Mouse (Mus musculus) forebrain, embryonic 15.5 days (tissue): ENCODE results near the gene Txn2. TPM values are rescaled to one million over a fixed set of nuclear protein-coding genes. Genes with fewer than 3 reads are reported as not detected.

Source experiments
- ATAC-seq: fragments of 200-750 bp; cut with Nextera tagmentation; replicated peaks from 2 replicates; pipeline ENCODE4 v1.8.0; 2017; ENCODE audit warnings: mild to moderate bottlenecking, moderate TSS enrichment, moderate library complexity
- H3K27ac ChIP-seq: fragments of 300-500 bp; sonication (generic); replicated peaks from 2 replicates; pipeline ENCODE4 v1.5.1; 2015; ENCODE audit warnings: mild to moderate bottlenecking, inconsistent platforms
- H3K27me3 ChIP-seq: fragments of 300-500 bp; sonication (generic); 2 replicates; pipeline ENCODE4 v1.6.1; 2015; ENCODE audit warnings: inconsistent platforms
- H3K36me3 ChIP-seq: fragments of 300-500 bp; sonication (generic); 2 replicates; pipeline ENCODE4 v1.6.1; 2015; ENCODE audit warnings: mild to moderate bottlenecking, inconsistent platforms
- H3K4me1 ChIP-seq: fragments of 300-500 bp; sonication (generic); 2 replicates; pipeline ENCODE4 v1.6.1; 2015; ENCODE audit warnings: inconsistent platforms
- H3K4me2 ChIP-seq: fragments of 300-500 bp; sonication (generic); replicated peaks from 2 replicates; pipeline ENCODE4 v1.6.1; 2015; ENCODE audit warnings: mild to moderate bottlenecking, inconsistent platforms
- H3K4me3 ChIP-seq: fragments of 300-500 bp; sonication (generic); 2 replicates; pipeline ENCODE4 v1.5.1; 2015; ENCODE audit warnings: mild to moderate bottlenecking, inconsistent platforms
- H3K9ac ChIP-seq: fragments of 300-500 bp; sonication (generic); replicated peaks from 2 replicates; pipeline ENCODE4 v1.6.1; 2015; ENCODE audit warnings: mild to moderate bottlenecking, inconsistent platforms
- H3K9me3 ChIP-seq: fragments of 300-500 bp; sonication (generic); 2 replicates; pipeline ENCODE4 v1.6.1; 2016; ENCODE audit warnings: inconsistent platforms
- WGBS: fragments of 180-500 bp; shearing (Covaris S2); methylation state at CpG from one replicate; pipeline ENCODE4 v1.1.7; 2015; ENCODE audit warnings: mixed read lengths; 5-methylcytosine and 5-hydroxymethylcytosine counted together
- polyA plus RNA-seq: library from polyadenylated mRNA; unstranded; fragments of >200 nt; fragmentation: Nextera tagmentation; extraction: Ambion mirVana; gene quantifications from 2 replicates; pipeline ENCODE4 v1.2.1, GENCODE M21; 2015

Gene Txn2
- polyA plus RNA-seq, 1 experiment from 2014 or later = 230 TPM

DNA sequence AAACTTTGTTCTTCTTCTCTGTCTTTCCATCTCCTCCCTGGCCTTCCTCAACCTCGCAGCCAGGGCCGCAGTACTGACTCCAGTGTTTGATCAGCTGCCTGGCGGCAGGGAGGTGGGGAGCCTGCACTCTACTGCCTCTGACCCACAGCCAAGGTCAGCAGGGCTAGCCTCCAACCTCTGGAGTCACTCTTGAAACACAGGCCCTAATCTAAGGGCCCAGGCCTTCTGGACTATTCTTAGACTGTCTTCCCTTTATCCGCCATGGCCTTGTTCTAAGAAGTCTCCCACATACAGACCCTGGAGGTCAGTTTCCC is 45.2 kb downstream of the Txn2 start:
- no peak overlapping the region for H3K4me3 ChIP-seq
- H3K4me2 ChIP-seq = no peak overlapping the region
- 79% methylated on average over 4 of the region's 4 CpGs for WGBS
- no peaks in the 10 kb centered on the region for H3K27me3 ChIP-seq
- no peaks in the 10 kb centered on the region for H3K36me3 ChIP-seq
- no peak for ATAC-seq
- no peak overlapping the region for H3K9ac ChIP-seq
- H3K9me3 ChIP-seq = no peaks in the 10 kb centered on the region
- no peaks in the 10 kb centered on the region for H3K4me1 ChIP-seq
- no peak overlapping the region for H3K27ac ChIP-seq

DNA sequence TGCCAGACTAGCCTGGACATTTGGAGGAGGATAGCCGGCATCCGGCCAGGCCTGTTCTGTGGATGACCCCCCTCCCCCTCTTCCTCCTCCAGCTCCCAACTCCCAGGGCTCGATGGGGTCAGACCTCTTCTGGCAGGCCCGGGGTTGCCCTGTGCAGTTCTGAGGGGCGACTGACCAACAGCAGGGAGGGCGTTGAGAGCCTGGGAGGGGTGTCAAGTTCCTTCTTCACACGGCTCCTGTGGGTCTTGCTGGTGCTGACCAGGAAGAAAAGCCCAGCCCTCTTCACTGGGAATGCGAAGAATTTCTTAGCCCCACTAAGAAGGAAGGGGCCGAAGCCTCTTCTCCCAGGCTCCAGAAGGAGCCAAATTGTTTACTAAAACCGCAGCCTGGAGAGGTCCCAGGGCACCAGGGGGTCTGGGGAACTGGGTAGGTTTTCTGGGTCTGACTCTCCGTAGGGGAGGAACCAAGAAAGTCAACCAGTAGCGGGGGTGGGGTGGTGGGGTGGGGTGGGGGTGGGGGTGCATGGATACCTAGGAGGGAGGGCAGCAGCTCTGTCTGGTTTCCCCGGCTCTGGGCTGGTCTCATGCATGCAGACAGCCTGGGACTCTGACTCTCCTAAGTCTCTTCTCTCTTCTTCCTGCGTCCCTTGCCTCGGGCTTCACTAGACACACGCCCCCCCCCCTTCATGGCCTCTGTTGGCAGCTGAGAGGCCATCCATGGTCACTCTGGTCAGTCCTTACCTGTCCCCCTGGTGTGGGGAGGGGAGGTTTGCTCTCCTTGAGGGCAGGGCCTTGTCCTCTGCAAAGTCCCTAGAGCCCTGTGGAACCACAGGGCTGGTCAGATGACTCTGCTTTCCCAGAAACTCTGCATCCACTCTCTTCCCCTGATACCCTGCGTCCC is 45.8 kb downstream of the Txn2 start:
- ATAC-seq = no peak
- 18% methylated on average over 15 of the region's 17 CpGs for WGBS
- H3K27me3 ChIP-seq = no peaks in the 10 kb centered on the region
- no peak overlapping the region for H3K4me2 ChIP-seq
- no peaks in the 10 kb centered on the region for H3K9me3 ChIP-seq
- no peak overlapping the region for H3K4me3 ChIP-seq
- no peak overlapping the region for H3K9ac ChIP-seq
- H3K27ac ChIP-seq = no peak overlapping the region
- no peaks in the 10 kb centered on the region for H3K4me1 ChIP-seq
- no peaks in the 10 kb centered on the region for H3K36me3 ChIP-seq

DNA sequence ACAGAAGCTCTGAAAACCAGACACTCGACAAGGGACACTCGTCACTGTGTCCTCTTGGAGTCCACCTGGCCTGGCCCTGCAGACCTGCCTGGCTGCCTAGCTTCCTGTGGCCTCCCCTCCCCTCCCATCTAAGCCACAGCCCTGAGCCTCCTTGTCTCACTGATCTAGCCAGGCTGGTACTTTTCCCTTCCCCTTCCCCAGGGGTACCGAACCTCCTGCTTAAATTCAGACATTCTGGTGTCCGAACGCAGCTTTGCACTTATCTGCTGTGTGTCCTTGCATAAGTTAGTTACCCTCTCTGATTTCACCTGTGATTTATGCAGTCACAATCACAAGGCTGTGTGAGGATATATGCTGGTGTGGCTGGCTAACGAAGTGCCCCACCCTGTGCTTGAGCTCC is 46.5 kb downstream of the Txn2 start:
- 70% methylated on average over 6 of the region's 6 CpGs for WGBS
- no peak for ATAC-seq
- Histone ChIP-seq H3K9ac (no peak overlapping the region), H3K4me3 (no peak overlapping the region), H3K9me3 (no peaks in the 10 kb centered on the region), H3K27me3 (no peaks in the 10 kb centered on the region), H3K4me1 (no peaks in the 10 kb centered on the region), H3K27ac (no peak overlapping the region), H3K4me2 (no peak overlapping the region), H3K36me3 (no peaks in the 10 kb centered on the region)

DNA sequence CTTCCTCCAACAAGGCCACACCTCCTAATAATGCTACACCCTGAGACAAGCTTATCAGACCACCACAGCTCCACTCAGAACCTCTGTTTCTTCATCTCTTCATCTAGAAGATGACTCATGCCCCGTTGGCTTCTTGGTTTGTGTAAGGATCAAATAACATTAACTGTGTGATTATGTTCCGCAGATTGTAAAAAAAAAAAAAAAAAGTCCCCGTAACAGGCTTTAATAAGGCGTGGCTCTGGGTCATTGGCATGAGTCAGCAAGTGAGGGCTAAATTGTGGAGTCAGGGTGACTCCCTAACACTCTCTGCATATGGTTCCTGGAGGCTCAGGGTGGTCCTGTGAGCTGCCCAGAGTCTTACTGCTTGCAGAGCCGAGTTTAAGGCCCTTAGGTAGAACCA is 47.1 kb downstream of the Txn2 start:
- Histone ChIP-seq H3K27me3 (no peaks in the 10 kb centered on the region), H3K4me1 (no peaks in the 10 kb centered on the region), H3K9ac (no peak overlapping the region), H3K9me3 (no peaks in the 10 kb centered on the region), H3K36me3 (no peaks in the 10 kb centered on the region), H3K4me3 (no peak overlapping the region), H3K27ac (no peak overlapping the region), H3K4me2 (no peak overlapping the region)
- no peak for ATAC-seq
- 73% methylated on average over 5 of the region's 5 CpGs for WGBS

DNA sequence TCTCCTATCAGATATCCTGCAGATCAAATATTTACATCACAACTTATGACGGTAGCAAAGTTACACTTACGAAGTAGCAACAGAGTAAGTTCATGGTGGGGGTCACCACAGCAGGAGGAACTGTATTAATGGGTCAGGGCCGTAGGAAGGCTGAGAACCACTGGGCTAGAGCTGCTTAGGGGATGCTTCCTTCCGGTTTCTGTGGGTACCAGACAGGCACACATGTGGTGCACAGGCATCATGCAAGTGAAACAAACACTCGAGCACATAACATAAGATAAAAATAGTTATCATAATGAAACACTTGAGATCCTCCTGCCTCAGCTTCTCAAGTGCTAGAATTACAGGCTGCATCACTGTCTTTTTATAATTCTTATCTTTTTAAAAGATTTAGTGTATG is 48.1 kb downstream of the Txn2 start:
- Histone ChIP-seq H3K27ac (no peak overlapping the region), H3K36me3 (no peaks in the 10 kb centered on the region), H3K9me3 (no peaks in the 10 kb centered on the region), H3K9ac (no peak overlapping the region), H3K4me3 (no peak overlapping the region), H3K27me3 (no peaks in the 10 kb centered on the region), H3K4me2 (no peak overlapping the region), H3K4me1 (no peaks in the 10 kb centered on the region)
- 89% methylated on average over 5 of the region's 5 CpGs for WGBS
- no peak for ATAC-seq

DNA sequence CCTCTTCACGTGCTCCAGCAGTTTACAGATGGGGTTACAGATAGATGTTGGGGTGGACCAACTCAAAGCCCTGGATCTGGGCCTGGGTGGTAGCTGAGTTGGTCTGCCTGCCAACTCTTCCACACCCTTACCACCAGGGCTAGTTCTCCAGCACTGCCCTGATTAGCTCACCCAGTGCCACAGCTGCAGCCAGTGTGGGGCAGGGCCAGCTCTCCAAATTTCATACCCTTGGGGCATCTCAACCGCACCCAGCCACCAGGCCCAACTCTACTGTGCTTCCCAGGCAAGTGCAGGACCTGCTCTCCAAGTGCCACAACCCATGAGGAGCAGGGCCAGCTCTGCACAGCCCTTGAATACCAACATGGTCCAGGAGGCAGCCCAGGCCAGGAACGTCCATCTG is 49.0 kb downstream of the Txn2 start:
- no peak for ATAC-seq
- H3K27me3 ChIP-seq = no peaks in the 10 kb centered on the region
- H3K36me3 ChIP-seq = no peaks in the 10 kb centered on the region
- H3K4me3 ChIP-seq = no peak overlapping the region
- no peak overlapping the region for H3K27ac ChIP-seq
- no peak overlapping the region for H3K9ac ChIP-seq
- H3K4me1 ChIP-seq = no peaks in the 10 kb centered on the region
- H3K9me3 ChIP-seq = no peaks in the 10 kb centered on the region
- H3K4me2 ChIP-seq = no peak overlapping the region
- 84% methylated on average over 3 of the region's 3 CpGs for WGBS

DNA sequence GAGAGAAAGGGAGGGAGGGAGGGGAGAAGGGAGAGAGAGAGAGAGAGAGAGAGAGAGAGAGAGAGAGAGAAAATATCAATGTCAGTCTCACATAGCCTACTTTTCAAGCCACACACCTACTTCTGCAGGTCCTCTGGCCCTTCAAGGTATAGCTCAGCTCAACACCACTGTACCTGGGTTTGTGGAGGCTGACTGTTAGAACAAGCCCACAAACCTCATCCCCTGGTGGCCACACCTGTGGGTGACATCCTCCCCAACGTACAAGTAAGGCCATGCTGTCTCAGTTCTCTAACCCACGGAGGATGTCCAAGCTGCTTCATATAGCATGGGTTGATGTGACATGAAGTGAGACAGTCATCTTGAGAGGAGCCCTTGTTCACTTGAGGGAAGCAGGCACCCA is 51.6 kb downstream of the Txn2 start:
- no peaks in the 10 kb centered on the region for H3K4me1 ChIP-seq
- WGBS = 65% methylated on average over 2 of the region's 2 CpGs
- no peak overlapping the region for H3K9ac ChIP-seq

DNA sequence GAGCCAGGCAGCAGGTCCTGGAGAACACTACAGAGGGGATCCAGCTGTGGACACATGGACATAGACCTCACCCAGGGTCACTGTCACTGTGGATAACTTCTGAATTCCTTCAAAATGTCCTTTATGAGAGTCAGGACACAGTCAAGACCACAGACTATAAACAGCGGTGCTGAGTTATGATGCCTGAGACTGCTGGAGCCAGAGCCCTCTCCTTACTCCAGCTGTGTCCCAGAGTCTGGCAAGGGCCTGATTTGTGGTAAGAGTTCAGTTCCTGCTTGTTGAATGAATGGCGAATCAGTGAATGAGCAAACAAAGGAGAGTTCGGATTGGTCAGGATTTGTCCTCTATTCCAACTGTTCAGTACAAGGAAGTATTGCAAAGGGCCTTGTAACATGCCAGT is 52.1 kb downstream of the Txn2 start:
- Histone ChIP-seq H3K4me2 (no peak overlapping the region), H3K4me3 (no peak overlapping the region), H3K9me3 (no peaks in the 10 kb centered on the region), H3K4me1 (no peaks in the 10 kb centered on the region), H3K36me3 (no peaks in the 10 kb centered on the region), H3K9ac (no peak overlapping the region), H3K27ac (no peak overlapping the region), H3K27me3 (no peaks in the 10 kb centered on the region)
- no peak for ATAC-seq
- WGBS = 81% methylated on average over 3 of the region's 3 CpGs

More for the DNA sequence above, 51.6 kb downstream of the Txn2 start:
- no peaks in the 10 kb centered on the region for H3K27me3 ChIP-seq
- no peaks in the 10 kb centered on the region for H3K36me3 ChIP-seq
- no peak for ATAC-seq
- no peak overlapping the region for H3K27ac ChIP-seq
- no peaks in the 10 kb centered on the region for H3K9me3 ChIP-seq
- no peak overlapping the region for H3K4me3 ChIP-seq
- H3K4me2 ChIP-seq = no peak overlapping the region

DNA sequence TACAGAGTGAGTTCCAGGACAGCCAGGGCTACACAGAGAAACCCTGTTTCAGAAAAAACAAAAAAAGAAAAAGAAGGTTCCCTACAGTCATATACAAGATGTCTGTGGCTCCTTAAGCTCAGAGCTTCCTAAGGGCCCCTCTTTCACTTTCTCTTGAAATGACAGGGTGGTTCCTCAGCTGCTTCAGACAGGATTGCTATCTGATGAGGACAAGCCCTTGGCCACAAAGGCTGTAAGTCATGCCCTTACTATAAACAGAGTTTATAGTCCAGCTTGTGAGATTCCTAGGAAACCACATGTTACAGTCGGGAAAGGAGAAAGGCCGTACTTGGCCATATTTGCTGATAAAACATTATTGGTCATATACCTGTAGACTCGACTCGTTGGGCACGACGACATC is 52.9 kb downstream of the Txn2 start:
- Histone ChIP-seq H3K36me3 (no peaks in the 10 kb centered on the region), H3K4me2 (no peak overlapping the region), H3K9me3 (no peaks in the 10 kb centered on the region), H3K27ac (no peak overlapping the region), H3K4me1 (no peaks in the 10 kb centered on the region), H3K27me3 (no peaks in the 10 kb centered on the region), H3K9ac (no peak overlapping the region), H3K4me3 (no peak overlapping the region)
- WGBS = 97% methylated on average over 6 of the region's 6 CpGs
- ATAC-seq = no peak

DNA sequence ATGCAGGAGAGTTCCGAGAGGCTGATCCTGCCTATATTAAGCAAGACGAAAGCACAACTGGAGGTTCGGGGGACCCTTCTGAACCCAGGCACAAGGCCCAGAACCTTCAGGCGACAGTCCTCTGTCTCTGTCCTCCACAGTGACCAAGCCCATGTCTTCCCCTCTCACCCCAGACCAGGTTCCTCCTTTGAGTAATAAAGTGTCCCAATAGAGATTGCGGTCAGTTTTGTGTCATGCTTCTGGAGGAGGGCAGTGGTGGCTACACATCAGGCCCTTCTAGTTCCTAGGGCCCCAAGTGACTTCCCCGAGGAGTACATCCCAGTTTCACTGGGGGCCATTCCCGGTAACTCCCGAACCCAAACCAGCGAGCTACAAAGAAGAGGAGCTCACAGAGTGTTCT is 54.0 kb downstream of the Txn2 start:
- no peaks in the 10 kb centered on the region for H3K9me3 ChIP-seq
- no peak overlapping the region for H3K27ac ChIP-seq
- no peak overlapping the region for H3K9ac ChIP-seq
- no peaks in the 10 kb centered on the region for H3K27me3 ChIP-seq
- H3K4me2 ChIP-seq = no peak overlapping the region
- no peak for ATAC-seq
- no peaks in the 10 kb centered on the region for H3K4me1 ChIP-seq
- H3K36me3 ChIP-seq = no peaks in the 10 kb centered on the region
- no peak overlapping the region for H3K4me3 ChIP-seq
- 93% methylated on average over 9 of the region's 9 CpGs for WGBS

DNA sequence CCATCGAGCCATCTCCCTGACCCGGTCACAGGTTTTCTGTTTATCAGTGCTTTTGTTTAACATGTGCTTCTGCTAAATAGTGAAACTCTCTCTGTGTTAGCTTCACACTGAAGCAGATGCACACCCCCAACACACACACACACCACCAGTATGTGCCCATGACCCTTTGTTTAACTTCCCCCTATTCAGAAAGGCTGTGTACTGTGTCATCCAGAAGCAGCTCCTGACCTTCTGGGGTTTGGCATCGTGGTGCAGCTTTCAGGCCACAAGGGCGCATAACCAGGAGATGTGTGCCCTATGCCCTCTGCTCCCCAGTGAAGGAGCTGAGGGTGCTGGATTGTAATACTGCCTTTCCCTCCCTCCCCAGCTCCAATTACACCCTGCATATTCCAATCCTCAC is 54.5 kb downstream of the Txn2 start:
- Histone ChIP-seq H3K36me3 (no peaks in the 10 kb centered on the region), H3K27me3 (no peaks in the 10 kb centered on the region), H3K9me3 (no peaks in the 10 kb centered on the region), H3K4me3 (no peak overlapping the region), H3K4me2 (no peak overlapping the region), H3K27ac (no peak overlapping the region), H3K4me1 (no peaks in the 10 kb centered on the region), H3K9ac (no peak overlapping the region)
- ATAC-seq = no peak
- 80% methylated on average over 4 of the region's 4 CpGs for WGBS

DNA sequence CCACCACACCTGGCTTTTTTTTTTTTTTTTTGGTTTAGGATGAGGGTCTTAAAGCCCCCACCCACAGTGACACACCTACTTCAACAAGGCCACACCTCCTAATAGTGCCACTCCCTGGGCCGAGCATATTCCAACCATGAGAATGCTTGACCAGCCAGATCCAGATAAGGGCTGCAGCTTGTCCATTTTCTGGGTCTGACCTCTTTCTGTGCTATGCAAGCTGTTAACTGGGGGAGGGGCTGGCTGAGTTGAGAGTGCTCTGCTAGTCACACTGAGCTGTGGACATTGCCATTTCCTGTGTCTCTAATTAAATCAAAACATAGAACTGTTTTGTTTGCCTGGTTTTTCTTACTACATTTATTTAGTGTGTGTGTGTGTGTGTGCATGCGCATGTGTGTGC is 55.2 kb downstream of the Txn2 start:
- Histone ChIP-seq H3K4me2 (no peak overlapping the region), H3K9ac (no peak overlapping the region), H3K4me3 (no peak overlapping the region), H3K27ac (no peak overlapping the region), H3K36me3 (no peaks in the 10 kb centered on the region), H3K27me3 (no peaks in the 10 kb centered on the region), H3K9me3 (no peaks in the 10 kb centered on the region), H3K4me1 (no peaks in the 10 kb centered on the region)
- ATAC-seq = no peak
- WGBS = 80% methylated on average over 2 of the region's 2 CpGs

DNA sequence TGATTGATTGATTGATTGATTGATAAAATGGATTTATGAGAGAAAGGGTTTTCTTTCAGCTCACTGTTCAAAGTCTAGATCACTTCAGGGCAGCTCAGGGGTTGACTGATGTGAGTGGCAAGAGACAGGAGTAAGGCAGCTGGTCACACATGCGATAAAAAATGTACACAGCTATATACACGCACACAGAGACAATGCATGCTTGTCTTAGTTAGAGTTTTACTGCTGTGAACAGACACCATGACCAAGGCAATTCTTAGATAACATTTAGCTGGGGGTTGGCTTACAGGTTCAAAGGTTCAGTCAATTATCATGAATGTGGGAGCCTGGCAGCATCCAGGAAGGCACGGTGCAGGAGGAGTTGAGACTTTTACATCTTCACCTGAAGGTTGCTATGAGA is 55.8 kb downstream of the Txn2 start:
- no peak overlapping the region for H3K4me2 ChIP-seq
- H3K4me3 ChIP-seq = no peak overlapping the region
- no peaks in the 10 kb centered on the region for H3K9me3 ChIP-seq
- no peaks in the 10 kb centered on the region for H3K27me3 ChIP-seq
- H3K36me3 ChIP-seq = no peaks in the 10 kb centered on the region
- no peak for ATAC-seq
- H3K27ac ChIP-seq = no peak overlapping the region
- no peaks in the 10 kb centered on the region for H3K4me1 ChIP-seq
- H3K9ac ChIP-seq = no peak overlapping the region
- 95% methylated on average over 3 of the region's 3 CpGs for WGBS
